Mouse (Mus musculus) cortical plate, adult 2 months (tissue): ENCODE results near the gene Ier2.

Experiments
- CTCF ChIP-seq: fragments of 200-500 bp; IDR thresholded peaks from 2 replicates; pipeline ENCODE4 v1.5.1; 2011; ENCODE audit warnings: mild to moderate bottlenecking, control low read depth, low read length; ENCODE audit not compliant: insufficient read depth; ENCODE audit errors: extremely low read depth
- POLR2A ChIP-seq: fragments of 200-500 bp; IDR thresholded peaks from 2 replicates; pipeline ENCODE4 v1.6.1; 2011; ENCODE audit warnings: mild to moderate bottlenecking, low read length, control low read depth; ENCODE audit not compliant: insufficient read depth; ENCODE audit errors: extremely low read depth

DNA sequence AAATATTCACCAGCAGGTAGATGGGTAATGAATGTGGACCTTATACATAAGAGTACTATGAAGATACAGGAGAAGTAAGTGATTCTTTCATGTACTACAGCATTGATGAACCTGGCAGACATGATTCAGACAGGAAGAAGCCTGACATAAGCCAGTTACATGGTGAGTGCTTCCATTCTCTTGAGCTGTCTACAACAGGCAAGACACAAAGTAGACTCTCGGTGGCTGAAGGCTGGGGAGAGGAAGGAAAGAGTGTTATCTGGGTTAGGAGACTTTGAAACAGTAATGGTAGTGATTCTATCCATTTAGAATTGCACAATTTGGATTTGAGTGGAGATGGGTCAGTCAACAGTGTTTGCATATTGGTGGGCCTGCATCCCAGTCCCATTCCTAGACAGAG lies 3.7 kb downstream of the Ier2 start:
- TF ChIP-seq POLR2A (no peak), CTCF (no peak)
